Mouse (Mus musculus) stomach, postnatal 0 days (tissue): ENCODE measurements around the gene Iglon5. TPM values are rescaled to one million over a fixed set of nuclear protein-coding genes. Genes with fewer than 3 reads are reported as not detected.
A peak's percentile ranks its signal among the peaks of the same experiment; 100 is the strongest.

ENCODE experiments used
- ATAC-seq: fragments of 200-750 bp; cut with Nextera tagmentation; 2 replicates; pipeline ENCODE4 v1.8.0; 2017; ENCODE audit not compliant: low FRiP score, low TSS enrichment
- DNase-seq: peaks from one replicate; pipeline ENCODE4 v3.0.0-alpha.2; 2016; ENCODE audit warnings: low spot score
- H3K27ac ChIP-seq: fragments of 300-500 bp; sonication (generic); replicated peaks from 2 replicates; pipeline ENCODE4 v1.5.1; 2014; ENCODE audit warnings: mild to moderate bottlenecking, control low read depth
- H3K27me3 ChIP-seq: fragments of 300-500 bp; sonication (generic); 2 replicates; pipeline ENCODE4 v1.6.1; 2014; ENCODE audit warnings: low read length; ENCODE audit not compliant: control insufficient read depth, insufficient read depth
- H3K36me3 ChIP-seq: fragments of 300-500 bp; sonication (generic); 2 replicates; pipeline ENCODE4 v1.6.1; 2014; ENCODE audit warnings: low read length, mixed read lengths; ENCODE audit not compliant: control insufficient read depth, insufficient read depth
- H3K4me1 ChIP-seq: fragments of 300-500 bp; sonication (generic); replicated peaks from 2 replicates; pipeline ENCODE4 v1.6.1; 2014; ENCODE audit warnings: antibody characterized with exemption; ENCODE audit not compliant: control insufficient read depth, insufficient read depth
- H3K4me2 ChIP-seq: fragments of 300-500 bp; sonication (generic); replicated peaks from 2 replicates; pipeline ENCODE4 v1.6.1; 2014; ENCODE audit warnings: low read depth, mild to moderate bottlenecking, control low read depth, moderate library complexity
- H3K4me3 ChIP-seq: fragments of 300-500 bp; sonication (generic); 2 replicates; pipeline ENCODE4 v1.5.1; 2014; ENCODE audit warnings: low read depth, low read length, control low read depth
- H3K9ac ChIP-seq: fragments of 300-500 bp; sonication (generic); 2 replicates; pipeline ENCODE4 v1.6.1; 2014; ENCODE audit warnings: mild to moderate bottlenecking, low read length, control low read depth, mixed read lengths
- H3K9me3 ChIP-seq: fragments of 300-500 bp; sonication (generic); 2 replicates; pipeline ENCODE4 v1.6.1; 2016; ENCODE audit warnings: low read length; ENCODE audit not compliant: control insufficient read depth
- CTCF ChIP-seq: IDR thresholded peaks from 2 replicates; pipeline ENCODE4 v1.5.1; 2016; ENCODE audit warnings: antibody characterized with exemption, low read depth, mild to moderate bottlenecking, moderate library complexity
- EP300 ChIP-seq: optimal IDR thresholded peaks from 2 replicates; pipeline ENCODE3; 2016; ENCODE audit warnings: antibody characterized with exemption
- WGBS: fragments of 180-500 bp; shearing (Covaris S2); extraction: QIAGEN DNeasy Blood & Tissue Kit; methylation state at CpG from one replicate; pipeline ENCODE4 v1.1.7; 2014; 5-methylcytosine and 5-hydroxymethylcytosine counted together
- polyA plus RNA-seq: library from polyadenylated mRNA; unstranded; fragments of >200 nt; fragmentation: Nextera tagmentation; extraction: Ambion mirVana; gene quantifications from 2 replicates; pipeline ENCODE4 v1.2.1, GENCODE M21; 2015

Gene Iglon5
- polyA plus RNA-seq, 1 experiment from 2014 or later, result 0.35 TPM

GRCm38 (mm10) chr7:43448246-43448645, 41.6 kb downstream of the Iglon5 start:
- no peaks in the 10 kb centered on the region for H3K27me3 ChIP-seq
- peaks cover 4% of the 10 kb centered on the region for H3K36me3 ChIP-seq
- 0 out of 2 replicates have a peak, but pooled peaks cover 2% of the 10 kb centered on the region for H3K4me1 ChIP-seq
- ATAC-seq (no peak), DNase-seq (no peak)
- no peak overlapping the region for H3K27ac ChIP-seq
- WGBS, result 82% methylated on average over 3 of the region's 3 CpGs
- H3K4me3 ChIP-seq, result no peak overlapping the region
- TF ChIP-seq EP300 (no peak), CTCF (no peak)
- H3K9me3 ChIP-seq, result no peaks in the 10 kb centered on the region
- no peak overlapping the region for H3K4me2 ChIP-seq
- no peak overlapping the region for H3K9ac ChIP-seq

GRCm38 (mm10) chr7:43447801-43448200, 42.1 kb downstream of the Iglon5 start:
- DNase-seq, result no peak
- H3K36me3 ChIP-seq, result peaks cover 4% of the 10 kb centered on the region; the same call in 1 of the 2 replicates
- 64% methylated on average over 4 of the region's 4 CpGs for WGBS
- H3K4me2 ChIP-seq, result no peak overlapping the region
- H3K9me3 ChIP-seq, result no peaks in the 10 kb centered on the region
- peaks cover 2% of the 10 kb centered on the region; the same call in 1 of the 2 replicates for H3K4me1 ChIP-seq
- TF ChIP-seq CTCF, result no peak
- no peak for TF ChIP-seq EP300
- no peak for ATAC-seq
- H3K4me3 ChIP-seq, result no peak overlapping the region
- H3K27me3 ChIP-seq, result no peaks in the 10 kb centered on the region
- H3K27ac ChIP-seq, result no peak overlapping the region
- no peak overlapping the region for H3K9ac ChIP-seq

- H3K9ac ChIP-seq, result peak within 1 kb of the TSS; percentile 71
- no peaks in the 10 kb centered on the region for H3K36me3 ChIP-seq
- peak within 1 kb of the TSS; percentile 69 for H3K4me2 ChIP-seq
- H3K27ac ChIP-seq, result peak within 1 kb of the TSS; percentile 98
- TF ChIP-seq EP300 (no peak), CTCF (peak; percentile 23)
- no peaks in the 10 kb centered on the region for H3K27me3 ChIP-seq
- no peaks in the 10 kb centered on the region for H3K9me3 ChIP-seq
- H3K4me3 ChIP-seq, result peak within 1 kb of the TSS; percentile 54
- WGBS, result under 1% methylated on average over 26 of the region's 27 CpGs
- peaks cover 5% of the 10 kb centered on the region; the same call in 1 of the 2 replicates for H3K4me1 ChIP-seq
- DNase-seq (peak; percentile 96), ATAC-seq (peak; percentile 97)
Measured at GRCm38 (mm10) chr7:43443917-43444293, 46.0 kb downstream of the Iglon5 start, which contains the start of the genes Etfb and Gm45233. Gene Etfb (plus strand): TSS chr7:43444083. Gene Gm45233 (plus strand): TSS chr7:43444128.

GRCm38 (mm10) chr7:43443126-43443916, 46.6 kb downstream of the Iglon5 start:
- Histone ChIP-seq H3K36me3 (no peaks in the 10 kb centered on the region), H3K4me1 (peaks cover 5% of the 10 kb centered on the region; the same call in 1 of the 2 replicates), H3K9me3 (no peaks in the 10 kb centered on the region), H3K27me3 (no peaks in the 10 kb centered on the region), H3K4me3 (peak overlapping the region; percentile 54), H3K9ac (peak overlapping the region; percentile 71), H3K27ac (peak overlapping the region; percentile 98), H3K4me2 (peak overlapping the region; percentile 69)
- TF ChIP-seq CTCF, result no peak; the same call in 1 of the 2 replicates
- TF ChIP-seq EP300, result no peak
- ATAC-seq, result peak; percentile 94
- DNase-seq, result peak; percentile 87
- WGBS, result under 1% methylated on average over 36 of the region's 36 CpGs

GRCm38 (mm10) chr7:43442684-43443083, 47.2 kb downstream of the Iglon5 start:
- ATAC-seq (no peak), DNase-seq (peak; percentile 35)
- H3K9me3 ChIP-seq, result no peaks in the 10 kb centered on the region
- WGBS, result 8% methylated on average over 9 of the region's 9 CpGs
- peak overlapping the region; percentile 71 for H3K9ac ChIP-seq
- H3K36me3 ChIP-seq, result no peaks in the 10 kb centered on the region
- H3K4me1 ChIP-seq, result peaks cover 5% of the 10 kb centered on the region; the same call in 1 of the 2 replicates
- H3K27me3 ChIP-seq, result no peaks in the 10 kb centered on the region
- peak overlapping the region; percentile 69 for H3K4me2 ChIP-seq
- H3K27ac ChIP-seq, result peak overlapping the region; percentile 98
- TF ChIP-seq CTCF, result no peak
- H3K4me3 ChIP-seq, result peak overlapping the region; percentile 54

- ATAC-seq, result no peak
- no peak overlapping the region for H3K4me2 ChIP-seq
- DNase-seq, result no peak
- 76% methylated on average over 3 of the region's 3 CpGs for WGBS
- TF ChIP-seq CTCF (no peak), EP300 (no peak)
- H3K9ac ChIP-seq, result no peak overlapping the region
- H3K4me3 ChIP-seq, result no peak overlapping the region
- H3K4me1 ChIP-seq, result peaks cover 5% of the 10 kb centered on the region; the same call in 1 of the 2 replicates
- H3K9me3 ChIP-seq, result no peaks in the 10 kb centered on the region
- no peaks in the 10 kb centered on the region for H3K36me3 ChIP-seq
- H3K27me3 ChIP-seq, result no peaks in the 10 kb centered on the region
- no peak overlapping the region for H3K27ac ChIP-seq
Measured at GRCm38 (mm10) chr7:43441071-43441470, 48.8 kb downstream of the Iglon5 start.
